Mouse (Mus musculus) heart, embryonic 14.5 days (tissue): ENCODE data around the gene Cdca4. TPM values are rescaled to one million over a fixed set of nuclear protein-coding genes. Genes with fewer than 3 reads are reported as not detected.
A peak's percentile ranks its signal among the peaks of the same experiment; 100 is the strongest.

Experiments used
- ATAC-seq: fragments of 200-750 bp; cut with Nextera tagmentation; 2 replicates; pipeline ENCODE4 v1.8.0; 2017; ENCODE audit warnings: low read depth, moderate TSS enrichment; ENCODE audit not compliant: insufficient number of reproducible peaks, insufficient read depth, low FRiP score
- H3K27ac ChIP-seq, 2 experiments: fragments of 200-500 bp in 1 of 2; fragments of 300-500 bp in 1 of 2; sonication (generic) in 1 of 2; replicated peaks in 1 of 2; 2 replicates each; pipeline ENCODE4 v1.5.1; 2012 to 2014; ENCODE audit warnings: low read depth in 2 of 2, low read length in 2 of 2, control low read depth in 1 of 2, mild to moderate bottlenecking in 1 of 2, mixed read lengths in 1 of 2; ENCODE audit not compliant: control insufficient read depth in 1 of 2, insufficient read depth in 1 of 2
- H3K27me3 ChIP-seq: fragments of 300-500 bp; sonication (generic); 2 replicates; pipeline ENCODE4 v1.6.1; 2014; ENCODE audit warnings: mild to moderate bottlenecking, low read length, control low read depth; ENCODE audit not compliant: control insufficient read depth, insufficient read depth
- H3K36me3 ChIP-seq: fragments of 300-500 bp; sonication (generic); 2 replicates; pipeline ENCODE4 v1.6.1; 2014; ENCODE audit warnings: mild to moderate bottlenecking, control low read depth, low read length, mixed read lengths; ENCODE audit not compliant: control insufficient read depth, insufficient read depth
- H3K4me1 ChIP-seq, 2 experiments: fragments of 200-500 bp in 1 of 2; fragments of 300-500 bp in 1 of 2; sonication (generic) in 1 of 2; 2 replicates each; pipeline ENCODE4 v1.6.1; 2012 to 2014; ENCODE audit warnings: low read length in 2 of 2, control low read depth in 1 of 2, mixed read lengths in 1 of 2; ENCODE audit not compliant: control insufficient read depth in 2 of 2, insufficient read depth in 2 of 2
- H3K4me2 ChIP-seq: fragments of 300-500 bp; sonication (generic); 2 replicates; pipeline ENCODE4 v1.6.1; 2014; ENCODE audit warnings: mild to moderate bottlenecking, low read length
- H3K4me3 ChIP-seq, 2 experiments: fragments of 200-500 bp in 1 of 2; fragments of 300-500 bp in 1 of 2; sonication (generic) in 1 of 2; 2 replicates each; pipeline ENCODE4 v1.5.1; 2012 to 2014; ENCODE audit warnings: low read length in 2 of 2, mild to moderate bottlenecking in 2 of 2, control low read depth in 1 of 2, low read depth in 1 of 2, moderate library complexity in 1 of 2; ENCODE audit not compliant: control insufficient read depth in 1 of 2, insufficient read depth in 1 of 2
- H3K9ac ChIP-seq: fragments of 300-500 bp; sonication (generic); 2 replicates; pipeline ENCODE4 v1.6.1; 2014; ENCODE audit warnings: mild to moderate bottlenecking, low read length
- H3K9me3 ChIP-seq: fragments of 300-500 bp; sonication (generic); 2 replicates; pipeline ENCODE4 v1.6.1; 2016; ENCODE audit warnings: low read length, control low read depth; ENCODE audit not compliant: control insufficient read depth
- WGBS: fragments of 180-500 bp; shearing (Covaris S2); extraction: QIAGEN DNeasy Blood & Tissue Kit; methylation state at CpG from one replicate; pipeline ENCODE4 v1.1.7; 2014; 5-methylcytosine and 5-hydroxymethylcytosine counted together
- polyA plus RNA-seq: library from polyadenylated mRNA; unstranded; fragments of >200 nt; fragmentation: Nextera tagmentation; extraction: Ambion mirVana; gene quantifications from 2 replicates; pipeline ENCODE4 v1.2.1, GENCODE M21; 2014

The Cdca4 gene
- polyA plus RNA-seq, 1 experiment from 2014 or later = 42.0 TPM

- no peak for ATAC-seq
- Histone ChIP-seq H3K4me3 (peak overlapping the region in 1 of 2 experiments; percentile 22; a peak in 1 of 4 replicates), H3K9me3 (no peaks in the 10 kb centered on the region), H3K27ac (no peak overlapping the region), H3K4me1 (peaks cover 15 to 34% of the 10 kb centered on the region in 2 experiments; a peak in 3 of 4 replicates), H3K9ac (no peak overlapping the region; the same call in 1 of the 2 replicates), H3K4me2 (peak overlapping the region; percentile 54), H3K36me3 (no peaks in the 10 kb centered on the region), H3K27me3 (peaks cover 76% of the 10 kb centered on the region)
- 18% methylated on average over 18 of the region's 18 CpGs for WGBS
These were observed 44.4 kb upstream of the Cdca4 start for GRCm38 (mm10) chr12:112873452-112874190.

GRCm38 (mm10) chr12:112872991-112873390, 43.8 kb upstream of the Cdca4 start:
- WGBS = 72% methylated on average over 10 of the region's 10 CpGs
- peaks cover 15 to 31% of the 10 kb centered on the region in 2 experiments; a peak in 3 of 4 replicates for H3K4me1 ChIP-seq
- no peaks in the 10 kb centered on the region for H3K9me3 ChIP-seq
- no peaks in the 10 kb centered on the region for H3K36me3 ChIP-seq
- H3K4me2 ChIP-seq = no peak overlapping the region
- no peak for ATAC-seq
- no peak overlapping the region for H3K9ac ChIP-seq
- no peak overlapping the region for H3K27ac ChIP-seq
- no peak overlapping the region for H3K4me3 ChIP-seq
- H3K27me3 ChIP-seq = peaks cover 70% of the 10 kb centered on the region

- no peak for ATAC-seq
- H3K36me3 ChIP-seq = no peaks in the 10 kb centered on the region
- H3K4me2 ChIP-seq = no peak overlapping the region
- H3K27me3 ChIP-seq = peaks cover 53% of the 10 kb centered on the region
- no peak overlapping the region for H3K9ac ChIP-seq
- peaks cover 11 to 24% of the 10 kb centered on the region in 2 experiments; a peak in 3 of 4 replicates for H3K4me1 ChIP-seq
- WGBS = 86% methylated on average over 2 of the region's 2 CpGs
- H3K9me3 ChIP-seq = no peaks in the 10 kb centered on the region
- no peak overlapping the region for H3K27ac ChIP-seq
- H3K4me3 ChIP-seq = no peak overlapping the region
These were observed 42.0 kb upstream of the Cdca4 start for GRCm38 (mm10) chr12:112871272-112871671.

- Histone ChIP-seq H3K36me3 (no peaks in the 10 kb centered on the region), H3K4me1 (peaks cover 9 to 20% of the 10 kb centered on the region in 2 experiments; a peak in 3 of 4 replicates), H3K4me3 (no peak overlapping the region), H3K9ac (no peak overlapping the region), H3K27ac (no peak overlapping the region), H3K4me2 (no peak overlapping the region), H3K27me3 (peaks cover 48% of the 10 kb centered on the region), H3K9me3 (no peaks in the 10 kb centered on the region)
- no peak for ATAC-seq
- WGBS = 49% methylated on average over 13 of the region's 13 CpGs
These were observed 41.6 kb upstream of the Cdca4 start for GRCm38 (mm10) chr12:112870775-112871174.

GRCm38 (mm10) chr12:112869783-112870204, 40.6 kb upstream of the Cdca4 start:
- H3K27me3 ChIP-seq = peaks cover 38% of the 10 kb centered on the region
- no peak overlapping the region for H3K27ac ChIP-seq
- no peak overlapping the region for H3K9ac ChIP-seq
- no peaks in the 10 kb centered on the region for H3K9me3 ChIP-seq
- no peak for ATAC-seq
- H3K4me2 ChIP-seq = 0 out of 2 replicates have a peak overlapping the region, but pooled peaks have one; percentile 24
- peaks cover 9 to 20% of the 10 kb centered on the region in 2 experiments; a peak in 3 of 4 replicates for H3K4me1 ChIP-seq
- H3K4me3 ChIP-seq = no peak overlapping the region
- WGBS = 5% methylated on average over 16 of the region's 16 CpGs
- no peaks in the 10 kb centered on the region for H3K36me3 ChIP-seq

- no peaks in the 10 kb centered on the region for H3K36me3 ChIP-seq
- 69% methylated on average over 13 of the region's 13 CpGs for WGBS
These were observed 39.2 kb upstream of the Cdca4 start, which contains the start of gene Gpr132 for GRCm38 (mm10) chr12:112868178-112869087. Gene Gpr132 (minus strand): TSS chr12:112868228.

GRCm38 (mm10) chr12:112867106-112867674, 38.0 kb upstream of the Cdca4 start:
- no peak for ATAC-seq
- Histone ChIP-seq H3K4me1 (peaks cover 9 to 13% of the 10 kb centered on the region in 2 experiments; a peak in 3 of 4 replicates), H3K9ac (no peak overlapping the region), H3K27me3 (peaks cover 15% of the 10 kb centered on the region), H3K27ac (no peak overlapping the region), H3K4me3 (no peak overlapping the region), H3K9me3 (no peaks in the 10 kb centered on the region), H3K4me2 (no peak overlapping the region), H3K36me3 (no peaks in the 10 kb centered on the region)
- 86% methylated on average over 7 of the region's 7 CpGs for WGBS

More at GRCm38 (mm10) chr12:112868178-112869087, 39.2 kb upstream of the Cdca4 start, which contains the start of gene Gpr132:
- no peak within 1 kb of the TSS for H3K9ac ChIP-seq
- H3K4me1 ChIP-seq = peaks cover 9 to 13% of the 10 kb centered on the region in 2 experiments; a peak in 3 of 4 replicates
- no peak within 1 kb of the TSS for H3K4me2 ChIP-seq
- no peak within 1 kb of the TSS for H3K27ac ChIP-seq
- no peaks in the 10 kb centered on the region for H3K9me3 ChIP-seq
- peaks cover 27% of the 10 kb centered on the region for H3K27me3 ChIP-seq
- no peak for ATAC-seq
- H3K4me3 ChIP-seq = no peak within 1 kb of the TSS
